Mouse (Mus musculus) cortical plate, adult 2 months (tissue): ENCODE measurements around the gene Slc6a11. TPM values are rescaled to one million over a fixed set of nuclear protein-coding genes. Genes with fewer than 3 reads are reported as not detected.

Source experiments
- H3K27ac ChIP-seq: fragments of 200-500 bp; 2 replicates; pipeline ENCODE4 v1.5.1; 2012; ENCODE audit warnings: low read length, control low read depth, inconsistent platforms; ENCODE audit not compliant: insufficient read depth
- H3K4me1 ChIP-seq: fragments of 200-500 bp; 2 replicates; pipeline ENCODE4 v1.6.1; 2011; ENCODE audit warnings: low read length; ENCODE audit not compliant: control insufficient read depth, insufficient read depth
- H3K4me3 ChIP-seq: fragments of 200-500 bp; 2 replicates; pipeline ENCODE4 v1.5.1; 2011; ENCODE audit warnings: mild to moderate bottlenecking, low read length, control low read depth; ENCODE audit not compliant: insufficient read depth
- CTCF ChIP-seq: fragments of 200-500 bp; IDR thresholded peaks from 2 replicates; pipeline ENCODE4 v1.5.1; 2011; ENCODE audit warnings: mild to moderate bottlenecking, control low read depth, low read length; ENCODE audit not compliant: insufficient read depth; ENCODE audit errors: extremely low read depth
- POLR2A ChIP-seq: fragments of 200-500 bp; IDR thresholded peaks from 2 replicates; pipeline ENCODE4 v1.6.1; 2011; ENCODE audit warnings: mild to moderate bottlenecking, low read length, control low read depth; ENCODE audit not compliant: insufficient read depth; ENCODE audit errors: extremely low read depth
- polyA plus RNA-seq: library from polyadenylated mRNA; depleted of rRNA; stranded (reverse); fragments of >200 nt; gene quantifications from 2 replicates; pipeline ENCODE4 v1.2.3, GENCODE M21; 2012; rRNA removed

The Slc6a11 gene
- polyA plus RNA-seq, 1 experiment: 124 TPM

GRCm38 (mm10) chr6:114291396-114291795, 160.4 kb downstream of the Slc6a11 start:
- TF ChIP-seq CTCF (no peak), POLR2A (no peak)
- H3K27ac ChIP-seq: peak overlapping the region; percentile 43; the same call in 1 of the 2 replicates
- H3K4me3 ChIP-seq: no peak overlapping the region
- peaks cover 8% of the 10 kb centered on the region; the same call in 1 of the 2 replicates for H3K4me1 ChIP-seq

GRCm38 (mm10) chr6:114293511-114293910, 162.5 kb downstream of the Slc6a11 start:
- Histone ChIP-seq H3K4me3 (no peak overlapping the region), H3K27ac (peak overlapping the region; percentile 58), H3K4me1 (peaks cover 10% of the 10 kb centered on the region; the same call in 1 of the 2 replicates)
- TF ChIP-seq CTCF: no peak
- no peak for TF ChIP-seq POLR2A

GRCm38 (mm10) chr6:114295086-114295485, 164.0 kb downstream of the Slc6a11 start:
- Histone ChIP-seq H3K27ac (no peak overlapping the region), H3K4me1 (peaks cover 8% of the 10 kb centered on the region; the same call in 1 of the 2 replicates), H3K4me3 (no peak overlapping the region)
- TF ChIP-seq POLR2A (no peak), CTCF (no peak)

- H3K4me1 ChIP-seq: peaks cover 8% of the 10 kb centered on the region; the same call in 1 of the 2 replicates
These were observed 166.4 kb downstream of the Slc6a11 start for GRCm38 (mm10) chr6:114297260-114298002.

More at GRCm38 (mm10) chr6:114297260-114298002, 166.4 kb downstream of the Slc6a11 start:
- Histone ChIP-seq H3K27ac (peak overlapping the region; percentile 33; the same call in 1 of the 2 replicates), H3K4me3 (no peak overlapping the region)
- TF ChIP-seq POLR2A: no peak
- TF ChIP-seq CTCF: no peak

Other genes starting within 250 kb of the Slc6a11 start
- gene Atp2b2, start 88.6 kb upstream of the Slc6a11 start, polyA plus RNA-seq: 232 and 238 TPM in 2 replicates
- 363 and 392 TPM in 2 replicates for gene Slc6a1, start 151.4 kb downstream of the Slc6a11 start, polyA plus RNA-seq